Mouse (Mus musculus) neural tube, embryonic 15.5 days (tissue): ENCODE data around the gene Gdf2. TPM values are rescaled to one million over a fixed set of nuclear protein-coding genes. Genes with fewer than 3 reads are reported as not detected.

Source experiments
- polyA plus RNA-seq: library from polyadenylated mRNA; unstranded; fragments of >200 nt; fragmentation: Nextera tagmentation; extraction: Ambion mirVana; gene quantifications from 2 replicates; pipeline ENCODE4 v1.2.1, GENCODE M21; 2015

Gene Gdf2
- polyA plus RNA-seq, 1 experiment from 2014 or later: 0.05 TPM

Other genes with a start within 250 kb of the Gdf2 start
- gene Gdf10, start 17.5 kb upstream of the Gdf2 start, polyA plus RNA-seq: 12.8 and 13.9 TPM in 2 replicates
- not detected in 2 replicates for gene Rbp3, start 13.0 kb downstream of the Gdf2 start, polyA plus RNA-seq
- gene Zfp488, start 37.7 kb downstream of the Gdf2 start, polyA plus RNA-seq: 0.84 and 0.96 TPM in 2 replicates
- gene Gm30083, start 74.1 kb downstream of the Gdf2 start, polyA plus RNA-seq: not detected in 2 replicates
- gene Gm5460, start 75.7 kb downstream of the Gdf2 start, polyA plus RNA-seq: not detected in 2 replicates
- gene Antxrl, start 111.7 kb downstream of the Gdf2 start, polyA plus RNA-seq: not detected in 2 replicates
- gene Anxa8, start 144.9 kb downstream of the Gdf2 start, polyA plus RNA-seq: 0.41 and 3.7 TPM in 2 replicates
- 0.49 and 0.69 TPM in 2 replicates for gene A630023A22Rik, start 161.7 kb downstream of the Gdf2 start, polyA plus RNA-seq
- gene Npy4r, start 211.4 kb downstream of the Gdf2 start, polyA plus RNA-seq: 0.17 and 0.42 TPM in 2 replicates